Mouse (Mus musculus): ENCODE data around the gene Hyal4.

- TF ChIP-seq ZC3H11A (IDR thresholded peaks at IDR 0.05; ENCODE audit: borderline replicate concordance, low read depth, low read length): no peak
- TF ChIP-seq HCFC1 (IDR thresholded peaks at IDR 0.05; ENCODE audit: borderline replicate concordance, insufficient read depth, low read length): no peak
- TF ChIP-seq ZNF384 (IDR thresholded peaks at IDR 0.05; ENCODE audit: low read depth, low read length): no peak
- TF ChIP-seq CHD2 (IDR thresholded peaks at IDR 0.05; ENCODE audit: low read depth, low read length): no peak
- TF ChIP-seq MAFK (IDR thresholded peaks at IDR 0.05; ENCODE audit: insufficient read depth, low read depth, low read length): no peak
Observed at GRCm38 (mm10) chr6:24748029-24748428, at the start of gene Hyal4.
